Mouse (Mus musculus) adrenal gland, postnatal 4 days (tissue): Measurements from ENCODE around the gene Trim62. TPM values are rescaled to one million over a fixed set of nuclear protein-coding genes. Genes with fewer than 3 reads are reported as not detected.

Experiments used
- DNase-seq, 2 experiments: peaks; one replicate each; pipeline ENCODE4 v3.0.0; 2021 to 2022; ENCODE audit warnings: low spot score in 2 of 2, mixed read lengths in 2 of 2
- total RNA-seq, 2 experiments: library from RNA; stranded (reverse); gene quantifications; 2 replicates each; pipeline ENCODE4 v1.2.3; 2021

Trim62 gene
- total RNA-seq, 2 experiments from 2014 or later: 29.8 to 34.8 TPM

DNA sequence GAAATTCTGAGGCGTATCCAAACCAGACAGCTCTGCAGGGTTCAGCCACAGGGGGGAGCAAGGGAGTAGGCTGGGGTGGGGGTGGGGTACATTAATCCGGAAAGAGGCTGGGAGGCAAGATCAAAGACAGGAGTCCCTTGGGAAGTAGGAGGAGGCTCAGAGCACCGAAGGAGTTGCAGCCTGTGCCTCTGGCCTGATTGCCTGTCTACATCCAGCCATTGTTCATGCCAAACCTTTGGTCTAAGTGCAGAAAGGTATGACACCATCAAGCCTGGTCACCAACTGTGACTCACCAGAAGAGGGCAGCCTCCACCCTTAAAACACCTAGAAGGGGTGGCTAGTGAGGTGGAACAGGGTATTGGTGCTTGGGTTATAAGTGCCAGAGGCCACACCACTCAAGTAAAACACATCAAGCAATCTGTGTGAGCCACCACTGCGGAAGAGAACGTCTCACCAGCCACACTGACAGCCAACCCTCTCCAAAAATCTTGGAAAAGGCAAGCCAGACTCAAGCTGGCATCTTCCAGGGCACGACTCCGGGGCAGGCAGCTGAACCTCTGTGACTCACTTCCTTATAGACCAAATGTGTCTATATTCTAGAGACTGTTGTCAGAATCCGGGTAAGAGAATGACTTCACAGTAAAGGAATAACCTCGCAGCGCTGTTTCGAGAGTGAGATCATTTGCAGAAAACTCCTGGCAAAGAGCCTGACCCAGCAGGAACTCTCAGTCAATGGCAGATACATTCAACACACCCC, 74.0 kb downstream of the Trim62 start:
- DNase-seq: no peak

DNA sequence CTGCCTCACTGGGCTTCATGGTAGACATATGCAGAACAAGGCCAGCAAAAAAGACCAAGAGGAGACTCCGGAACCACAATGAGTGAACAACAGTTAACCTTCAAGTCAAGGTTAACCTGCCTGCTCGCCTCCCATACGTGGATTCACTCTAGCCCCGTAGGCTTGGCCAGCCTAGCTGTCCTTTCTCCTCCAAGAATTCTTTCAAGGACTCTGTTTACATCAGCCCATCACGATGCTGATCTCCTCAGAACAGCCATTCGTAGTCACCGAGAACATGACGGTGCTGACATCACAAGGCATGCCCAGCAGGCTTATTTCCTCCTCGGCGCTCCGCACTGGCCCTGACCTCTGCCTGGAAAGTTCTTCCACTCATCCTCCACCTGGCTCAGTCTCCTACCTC, 74.8 kb downstream of the Trim62 start:
- DNase-seq: no peak

- no peak for DNase-seq
Observed at GRCm38 (mm10) chr4:128958849-128959248, 75.5 kb downstream of the Trim62 start.

GRCm38 (mm10) chr4:128959676-128960075, 76.3 kb downstream of the Trim62 start:
- no peak for DNase-seq

Other genes starting within 250 kb of the Trim62 start
- 10 to 100 TPM; 91.8 to 95.1 TPM for gene Phc2, start 228.9 kb upstream of the Trim62 start, total RNA-seq
- under 1 TPM; 0.34 to 0.70 TPM for gene A3galt2, start 128.2 kb upstream of the Trim62 start, total RNA-seq
- gene Zfp362, start 77.5 kb upstream of the Trim62 start, total RNA-seq: 10 to 100 TPM; 68.0 to 69.9 TPM
- gene Azin2, start 78.9 kb downstream of the Trim62 start, total RNA-seq: 10 to 100 TPM; 54.8 to 61.1 TPM
- gene Ak2, start 108.4 kb downstream of the Trim62 start, total RNA-seq: 100 to 1,000 TPM; 144 to 163 TPM
- 10 to 100 TPM; 23.1 to 24.6 TPM for gene Rnf19b, start 174.7 kb downstream of the Trim62 start, total RNA-seq
- 1 to 10 TPM in 1 of 2 experiments, not detected in 1; 1.1 TPM for gene Tmem54, start 222.0 kb downstream of the Trim62 start, total RNA-seq
- gene Hpca, start 238.5 kb downstream of the Trim62 start, total RNA-seq: 1 to 10 TPM; 7.1 to 9.4 TPM